Mouse (Mus musculus): ENCODE results near the gene Pdia4. TPM values are rescaled to one million over a fixed set of nuclear protein-coding genes. Genes with fewer than 3 reads are reported as not detected.
"Not testable (repeated sequence)": the region's sequence is repeated elsewhere in the genome, so short reads cannot be mapped to it uniquely, and the experiment has no call there.

The Pdia4 gene
- polyA plus RNA-seq, 1 experiment from 2014 or later: 279 TPM

GRCm38 (mm10) chr6:47762686-47763085 lies 50.5 kb downstream of the Pdia4 start:
- H3K4me1 ChIP-seq (replicated peaks; ENCODE audit: control insufficient read depth, insufficient read depth, low read length); H3K4me2 ChIP-seq (ENCODE audit: low read length); ATAC-seq (replicated peaks; ENCODE audit: low FRiP score, low TSS enrichment, low read depth); H3K27ac ChIP-seq (ENCODE audit: low read depth); DNase-seq (ENCODE audit: low spot score); H3K9me3 ChIP-seq (ENCODE audit: control insufficient read depth, low read length); H3K9ac ChIP-seq (ENCODE audit: low read length); H3K36me3 ChIP-seq (ENCODE audit: control insufficient read depth, insufficient read depth, low read length); H3K27me3 ChIP-seq (replicated peaks; ENCODE audit: control insufficient read depth, insufficient read depth, low read length); H3K4me3 ChIP-seq (ENCODE audit: low read depth, low read length): not testable (repeated sequence)
- 75% methylated on average over 7 of the region's 10 CpGs for WGBS

- not testable (repeated sequence) for H3K9me3 ChIP-seq (ENCODE audit: control insufficient read depth, low read length); H3K9ac ChIP-seq (ENCODE audit: low read length); H3K4me3 ChIP-seq (ENCODE audit: low read depth, low read length); H3K4me2 ChIP-seq (ENCODE audit: low read length); ATAC-seq (replicated peaks; ENCODE audit: low FRiP score, low TSS enrichment, low read depth); H3K27me3 ChIP-seq (replicated peaks; ENCODE audit: control insufficient read depth, insufficient read depth, low read length); DNase-seq (ENCODE audit: low spot score); H3K27ac ChIP-seq (ENCODE audit: low read depth); H3K4me1 ChIP-seq (replicated peaks; ENCODE audit: control insufficient read depth, insufficient read depth, low read length); H3K36me3 ChIP-seq (ENCODE audit: control insufficient read depth, insufficient read depth, low read length)
- 81% methylated on average over 13 of the region's 16 CpGs for WGBS
Observed at GRCm38 (mm10) chr6:47759406-47759805, 53.8 kb downstream of the Pdia4 start.

GRCm38 (mm10) chr6:47757849-47758248 lies 55.4 kb downstream of the Pdia4 start:
- not testable (repeated sequence) for H3K27me3 ChIP-seq (replicated peaks; ENCODE audit: control insufficient read depth, insufficient read depth, low read length); H3K4me1 ChIP-seq (replicated peaks; ENCODE audit: control insufficient read depth, insufficient read depth, low read length); H3K36me3 ChIP-seq (ENCODE audit: control insufficient read depth, insufficient read depth, low read length); H3K4me3 ChIP-seq (ENCODE audit: low read depth, low read length); H3K4me2 ChIP-seq (ENCODE audit: low read length); H3K27ac ChIP-seq (ENCODE audit: low read depth); H3K9me3 ChIP-seq (ENCODE audit: control insufficient read depth, low read length); ATAC-seq (replicated peaks; ENCODE audit: low FRiP score, low TSS enrichment, low read depth); DNase-seq (ENCODE audit: low spot score); H3K9ac ChIP-seq (ENCODE audit: low read length)
- 10% methylated on average over 16 of the region's 38 CpGs for WGBS

GRCm38 (mm10) chr6:47757429-47757828 lies 55.8 kb downstream of the Pdia4 start:
- not testable (repeated sequence) for H3K4me1 ChIP-seq (replicated peaks; ENCODE audit: control insufficient read depth, insufficient read depth, low read length); DNase-seq (ENCODE audit: low spot score); ATAC-seq (replicated peaks; ENCODE audit: low FRiP score, low TSS enrichment, low read depth); H3K9me3 ChIP-seq (ENCODE audit: control insufficient read depth, low read length); H3K27me3 ChIP-seq (replicated peaks; ENCODE audit: control insufficient read depth, insufficient read depth, low read length); H3K36me3 ChIP-seq (ENCODE audit: control insufficient read depth, insufficient read depth, low read length); H3K9ac ChIP-seq (ENCODE audit: low read length); H3K4me3 ChIP-seq (ENCODE audit: low read depth, low read length); H3K4me2 ChIP-seq (ENCODE audit: low read length); H3K27ac ChIP-seq (ENCODE audit: low read depth)
- WGBS: 11% methylated on average over 8 of the region's 22 CpGs

- H3K4me2 ChIP-seq (ENCODE audit: low read length); H3K27ac ChIP-seq (ENCODE audit: low read depth); H3K4me1 ChIP-seq (replicated peaks; ENCODE audit: control insufficient read depth, insufficient read depth, low read length); H3K36me3 ChIP-seq (ENCODE audit: control insufficient read depth, insufficient read depth, low read length); H3K4me3 ChIP-seq (ENCODE audit: low read depth, low read length); H3K9ac ChIP-seq (ENCODE audit: low read length); H3K27me3 ChIP-seq (replicated peaks; ENCODE audit: control insufficient read depth, insufficient read depth, low read length); ATAC-seq (replicated peaks; ENCODE audit: low FRiP score, low TSS enrichment, low read depth); DNase-seq (ENCODE audit: low spot score); H3K9me3 ChIP-seq (ENCODE audit: control insufficient read depth, low read length): not testable (repeated sequence)
- WGBS: 2% methylated on average over 9 of the region's 44 CpGs
Observed at GRCm38 (mm10) chr6:47753144-47753543, 60.1 kb downstream of the Pdia4 start.

GRCm38 (mm10) chr6:47748306-47748705 lies 64.9 kb downstream of the Pdia4 start:
- WGBS: 6% methylated on average over 7 of the region's 25 CpGs
- DNase-seq (ENCODE audit: low spot score); ATAC-seq (replicated peaks; ENCODE audit: low FRiP score, low TSS enrichment, low read depth); H3K9ac ChIP-seq (ENCODE audit: low read length); H3K36me3 ChIP-seq (ENCODE audit: control insufficient read depth, insufficient read depth, low read length); H3K27me3 ChIP-seq (replicated peaks; ENCODE audit: control insufficient read depth, insufficient read depth, low read length); H3K9me3 ChIP-seq (ENCODE audit: control insufficient read depth, low read length); H3K27ac ChIP-seq (ENCODE audit: low read depth); H3K4me1 ChIP-seq (replicated peaks; ENCODE audit: control insufficient read depth, insufficient read depth, low read length): not testable (repeated sequence)
- peak overlapping the region; percentile 45 for H3K4me2 ChIP-seq (ENCODE audit: low read length)
- peak overlapping the region; percentile 23; the same call in 1 of the 2 replicates for H3K4me3 ChIP-seq (ENCODE audit: low read depth, low read length)

DNA sequence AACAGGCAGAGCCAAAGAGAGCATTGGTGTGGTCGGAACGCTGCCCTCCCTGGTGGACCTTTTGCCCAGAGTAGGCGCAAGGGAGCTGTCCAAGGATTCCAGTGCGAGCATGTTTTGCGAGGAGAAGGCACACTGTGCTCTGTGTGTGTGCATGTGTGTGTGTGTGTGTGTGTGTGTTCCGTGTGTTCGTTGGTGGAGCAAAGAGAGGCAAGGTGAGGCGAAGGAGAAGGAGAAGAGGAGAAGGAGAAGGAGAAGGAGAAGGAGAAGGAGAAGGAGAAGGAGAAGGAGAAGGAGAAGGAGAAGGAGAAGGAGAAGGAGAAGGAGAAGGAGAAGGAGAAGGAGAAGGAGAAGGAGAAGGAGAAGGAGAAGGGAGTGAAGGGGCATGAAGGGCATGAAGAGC lies 65.3 kb downstream of the Pdia4 start:
- not testable (repeated sequence) for H3K27ac ChIP-seq (ENCODE audit: low read depth); H3K9me3 ChIP-seq (ENCODE audit: control insufficient read depth, low read length); H3K4me2 ChIP-seq (ENCODE audit: low read length); ATAC-seq (replicated peaks; ENCODE audit: low FRiP score, low TSS enrichment, low read depth); H3K27me3 ChIP-seq (replicated peaks; ENCODE audit: control insufficient read depth, insufficient read depth, low read length); H3K9ac ChIP-seq (ENCODE audit: low read length); H3K36me3 ChIP-seq (ENCODE audit: control insufficient read depth, insufficient read depth, low read length); H3K4me3 ChIP-seq (ENCODE audit: low read depth, low read length); DNase-seq (ENCODE audit: low spot score); H3K4me1 ChIP-seq (replicated peaks; ENCODE audit: control insufficient read depth, insufficient read depth, low read length)
- 85% methylated on average over 3 of the region's 8 CpGs for WGBS

MicroRNAs within 50 kb of the gene (microRNA counts, 519-probe panel; counts per million panel counts)
- microRNA mmu-miR-704: not detected

Small RNA genes within 50 kb of the gene (microRNA-seq; reads per million reads assigned to microRNA genes)
- not detected for gene Mir704

Other genes with a start within 250 kb of the Pdia4 start
- gene Ezh2, start 218.1 kb downstream of the Pdia4 start, polyA plus RNA-seq (2014; fragmentation: Nextera tagmentation; extraction: Ambion mirVana): 75.4 and 78.2 TPM in 2 replicates
- 3.5 and 3.6 TPM in 2 replicates for gene Zfp786, start 17.4 kb upstream of the Pdia4 start, polyA plus RNA-seq (2014; fragmentation: Nextera tagmentation; extraction: Ambion mirVana)
- 8.5 and 9.0 TPM in 2 replicates for gene Zfp398, start 22.2 kb upstream of the Pdia4 start, polyA plus RNA-seq (2014; fragmentation: Nextera tagmentation; extraction: Ambion mirVana)
- gene Zfp282, start 63.8 kb upstream of the Pdia4 start, polyA plus RNA-seq (2014; fragmentation: Nextera tagmentation; extraction: Ambion mirVana): 10.3 and 11.1 TPM in 2 replicates
- 13.4 and 15.9 TPM in 2 replicates for gene Zfp212, start 107.0 kb upstream of the Pdia4 start, polyA plus RNA-seq (2014; fragmentation: Nextera tagmentation; extraction: Ambion mirVana)
- gene Zfp956, start 140.0 kb upstream of the Pdia4 start, polyA plus RNA-seq (2014; fragmentation: Nextera tagmentation; extraction: Ambion mirVana): 9.7 and 11.1 TPM in 2 replicates
- gene Zfp777, start 235.5 kb upstream of the Pdia4 start, polyA plus RNA-seq (2014; fragmentation: Nextera tagmentation; extraction: Ambion mirVana): 8.7 and 10.5 TPM in 2 replicates

Measured in intestine, embryonic 14.5 days (tissue).